Comparison of ENCODE assay signal across 8 mouse cellular contexts in the genomic region with DNA sequence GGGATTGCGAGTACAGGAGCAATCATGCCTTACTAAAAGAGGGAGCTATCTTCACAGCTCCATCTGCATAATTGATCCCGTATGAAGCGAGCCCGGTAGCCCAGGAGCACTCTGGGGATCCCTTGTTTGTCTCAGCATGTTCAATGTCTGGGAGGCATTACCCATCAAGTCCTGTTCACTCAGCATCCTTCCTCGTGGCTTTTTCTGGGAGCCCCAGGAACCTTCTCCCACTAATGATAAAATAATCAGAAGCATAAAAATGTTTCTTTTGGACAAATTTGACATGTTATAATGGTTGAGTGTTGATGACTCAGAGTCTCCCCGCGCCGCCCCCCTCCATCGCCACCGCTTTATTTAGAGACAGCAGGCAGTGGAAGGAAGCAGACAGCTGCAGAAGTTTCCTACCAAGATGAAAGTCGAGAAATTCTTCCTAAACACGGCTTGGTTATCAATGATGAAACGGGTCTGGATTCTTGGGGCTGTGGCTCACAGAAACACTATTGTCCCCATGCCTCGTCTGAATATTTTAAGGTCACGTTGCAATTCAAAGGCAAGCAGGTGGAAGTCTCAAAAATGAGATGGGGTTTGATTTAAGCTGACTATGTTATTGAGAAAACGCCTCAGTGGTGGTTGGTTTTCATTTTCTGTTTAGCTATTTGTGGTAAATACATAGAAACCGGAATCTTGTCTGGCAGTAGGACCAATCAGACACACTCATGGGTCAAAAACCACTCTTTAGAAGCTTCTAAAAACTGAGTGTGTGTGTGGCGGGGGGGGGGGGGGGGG.
DNase-seq lines count a peak whose midpoint lies in the region; ATAC-seq lines count a peak whose summit lies in the region.

No protein-coding gene starts in this region.

- H3K9ac ChIP-seq in neural tube, embryonic 15.5 days (replicated peaks) = no peak overlapping the region

- peak overlapping the region; percentile 41 for H3K4me2 ChIP-seq in neural tube, embryonic 15.5 days

- H3K27me3 ChIP-seq in neural tube, embryonic 15.5 days (replicated peaks) = no peaks in the 10 kb centered on the region

- H3K9me3 ChIP-seq in neural tube, embryonic 15.5 days (replicated peaks) = no peaks in the 10 kb centered on the region

- ATAC-seq in neural tube, embryonic 15.5 days (ENCODE audit: low FRiP score) = no peak
- no peak for ATAC-seq in erythroid progenitor cell, adult 5-6 weeks (replicated peaks; ENCODE audit: low FRiP score, poor library complexity, severe bottlenecking)

- DNase-seq in thymus, postnatal 14 days = peak; percentile 26
- no peak for DNase-seq in thymus, postnatal 0 days (ENCODE audit: low spot score)
- peak; percentile 34 to 49 for DNase-seq in frontal cortex, postnatal 10 days (ENCODE audit: low spot score in 2 of 2)
- peak; percentile 66 to 79 for DNase-seq in left cerebral cortex, adult 18-20 months (ENCODE audit: low spot score in 2 of 2)
- no peak for DNase-seq in ovary, postnatal 14 days (ENCODE audit: low spot score)
- DNase-seq in gastrocnemius, adult 18-20 months (ENCODE audit: low spot score) = no peak

- 0 out of 2 replicates have a peak overlapping the region, but pooled peaks have one; percentile 6 for H3K4me3 ChIP-seq in neural tube, embryonic 15.5 days (replicated peaks)

- H3K27ac ChIP-seq in neural tube, embryonic 15.5 days (replicated peaks) = no peak overlapping the region

- H3K4me1 ChIP-seq in neural tube, embryonic 15.5 days = peaks cover 7% of the 10 kb centered on the region; the same call in 1 of the 2 replicates

- no peaks in the 10 kb centered on the region for H3K36me3 ChIP-seq in neural tube, embryonic 15.5 days

- 54% methylated on average over 18 of the region's 18 CpGs for WGBS in neural tube, embryonic 15.5 days

Comparison
In these comparisons a context has a peak if more than half of its experiments do, and no peak if none do; other contexts are left out.
1. DNase-seq: peak in thymus, postnatal 14 days (single experiment), frontal cortex, postnatal 10 days (2 of 2) and left cerebral cortex, adult 18-20 months (2 of 2); none in thymus, postnatal 0 days (single experiment), ovary, postnatal 14 days (single experiment) and gastrocnemius, adult 18-20 months (single experiment).